Mouse (Mus musculus): ENCODE measurements around the gene Gm20388.

GRCm38 (mm10) chr8:120322956-120323448, 412.4 kb downstream of the Gm20388 start:
- TF ChIP-seq CTCF (IDR thresholded peaks at IDR 0.05; ENCODE audit: low read depth, low read length) (no peak), POLR2A (IDR thresholded peaks at IDR 0.05; ENCODE audit: insufficient read depth, low read length) (no peak), EP300 (IDR thresholded peaks at IDR 0.05; ENCODE audit: insufficient read depth, low read depth, low read length) (no peak)

Measured in ES-Bruce4 (cell line).